Mouse (Mus musculus) embryonic facial prominence, embryonic 11.5 days (tissue): ENCODE results near the gene Tcf7l1. TPM values are rescaled to one million over a fixed set of nuclear protein-coding genes. Genes with fewer than 3 reads are reported as not detected.

Experiments
- ATAC-seq: fragments of 200-750 bp; cut with Nextera tagmentation; replicated peaks from 2 replicates; pipeline ENCODE4 v1.8.0; 2017; ENCODE audit warnings: low read depth; ENCODE audit not compliant: insufficient number of reproducible peaks, low FRiP score, low TSS enrichment
- DNase-seq: peaks from one replicate; pipeline ENCODE4 v3.0.0-alpha.2; 2015; ENCODE audit warnings: low spot score
- H3K27ac ChIP-seq: fragments of 300-500 bp; sonication (generic); replicated peaks from 2 replicates; pipeline ENCODE4 v1.5.1; 2014; ENCODE audit warnings: mild to moderate bottlenecking, low read depth, low read length, control low read depth
- H3K27me3 ChIP-seq: fragments of 300-500 bp; sonication (generic); 2 replicates; pipeline ENCODE4 v1.6.1; 2014; ENCODE audit warnings: mild to moderate bottlenecking, low read length, moderate library complexity, mixed read lengths; ENCODE audit not compliant: control insufficient read depth, insufficient read depth
- H3K36me3 ChIP-seq: fragments of 300-500 bp; sonication (generic); replicated peaks from 2 replicates; pipeline ENCODE4 v1.6.1; 2014; ENCODE audit warnings: low read depth, mild to moderate bottlenecking, low read length, moderate library complexity, mixed read lengths; ENCODE audit not compliant: control insufficient read depth, insufficient read depth
- H3K4me1 ChIP-seq: fragments of 300-500 bp; sonication (generic); 2 replicates; pipeline ENCODE4 v1.6.1; 2014; ENCODE audit warnings: low read length, mixed read lengths; ENCODE audit not compliant: control insufficient read depth, insufficient read depth
- H3K4me2 ChIP-seq: fragments of 300-500 bp; sonication (generic); 2 replicates; pipeline ENCODE4 v1.6.1; 2014; ENCODE audit warnings: low read depth, mild to moderate bottlenecking, control low read depth, low read length, moderate library complexity
- H3K4me3 ChIP-seq: fragments of 300-500 bp; sonication (generic); 2 replicates; pipeline ENCODE4 v1.5.1; 2014; ENCODE audit warnings: low read depth, low read length, control low read depth
- H3K9ac ChIP-seq: fragments of 300-500 bp; sonication (generic); replicated peaks from 2 replicates; pipeline ENCODE4 v1.6.1; 2014; ENCODE audit warnings: mild to moderate bottlenecking, control low read depth, low read length
- H3K9me3 ChIP-seq: fragments of 300-500 bp; sonication (generic); replicated peaks from 2 replicates; pipeline ENCODE4 v1.6.1; 2016; ENCODE audit warnings: mild to moderate bottlenecking, low read length, inconsistent platforms, mixed read lengths; ENCODE audit not compliant: control insufficient read depth
- WGBS: fragments of 180-500 bp; shearing (Covaris S2); extraction: QIAGEN DNeasy Blood & Tissue Kit; methylation state at CpG from one replicate; pipeline ENCODE4 v1.1.7; 2014; 5-methylcytosine and 5-hydroxymethylcytosine counted together
- polyA plus RNA-seq: library from polyadenylated mRNA; unstranded; fragments of >200 nt; fragmentation: Nextera tagmentation; extraction: Ambion mirVana; gene quantifications from 2 replicates; pipeline ENCODE4 v1.2.1, GENCODE M21; 2014

Tcf7l1 gene
- polyA plus RNA-seq, 1 experiment from 2014 or later = 23.6 TPM

- no peak overlapping the region for H3K27ac ChIP-seq
- ATAC-seq (peak; percentile 18; the same call in 1 of the 2 replicates), DNase-seq (no peak)
- H3K4me1 ChIP-seq = no peaks in the 10 kb centered on the region; the same call in 1 of the 2 replicates
- no peak overlapping the region for H3K4me2 ChIP-seq
- no peak overlapping the region for H3K4me3 ChIP-seq
- WGBS = 67% methylated on average over 20 of the region's 20 CpGs
- no peaks in the 10 kb centered on the region for H3K36me3 ChIP-seq
- no peaks in the 10 kb centered on the region for H3K27me3 ChIP-seq
- H3K9ac ChIP-seq = no peak overlapping the region
- no peaks in the 10 kb centered on the region for H3K9me3 ChIP-seq
Measured at GRCm38 (mm10) chr6:72740596-72741421, 48.2 kb downstream of the Tcf7l1 start.

- 80% methylated on average over 11 of the region's 11 CpGs for WGBS
- Histone ChIP-seq H3K36me3 (no peaks in the 10 kb centered on the region), H3K27me3 (no peaks in the 10 kb centered on the region), H3K4me1 (no peaks in the 10 kb centered on the region), H3K4me3 (no peak overlapping the region), H3K27ac (no peak overlapping the region), H3K9me3 (no peaks in the 10 kb centered on the region), H3K4me2 (no peak overlapping the region), H3K9ac (no peak overlapping the region)
- no peak for DNase-seq
- ATAC-seq = no peak
Measured at GRCm38 (mm10) chr6:72736872-72737271, 52.2 kb downstream of the Tcf7l1 start.

- DNase-seq = peak; percentile 46
Measured at GRCm38 (mm10) chr6:72735206-72735605, 53.8 kb downstream of the Tcf7l1 start.

GRCm38 (mm10) chr6:72733375-72733774 lies 55.7 kb downstream of the Tcf7l1 start:
- no peak overlapping the region for H3K9ac ChIP-seq
- no peak for ATAC-seq
- 93% methylated on average over 3 of the region's 3 CpGs for WGBS

More at GRCm38 (mm10) chr6:72735206-72735605, 53.8 kb downstream of the Tcf7l1 start:
- ATAC-seq = no peak
- H3K27me3 ChIP-seq = no peaks in the 10 kb centered on the region
- WGBS = 18% methylated on average over 12 of the region's 12 CpGs
- H3K36me3 ChIP-seq = no peaks in the 10 kb centered on the region
- H3K9ac ChIP-seq = no peak overlapping the region
- no peak overlapping the region for H3K4me2 ChIP-seq
- no peak overlapping the region for H3K4me3 ChIP-seq
- H3K4me1 ChIP-seq = no peaks in the 10 kb centered on the region
- no peak overlapping the region for H3K27ac ChIP-seq
- H3K9me3 ChIP-seq = no peaks in the 10 kb centered on the region

GRCm38 (mm10) chr6:72732109-72732508 lies 56.9 kb downstream of the Tcf7l1 start:
- no peaks in the 10 kb centered on the region for H3K36me3 ChIP-seq
- H3K27me3 ChIP-seq = no peaks in the 10 kb centered on the region
- H3K27ac ChIP-seq = no peak overlapping the region
- 75% methylated on average over 4 of the region's 4 CpGs for WGBS
- no peak overlapping the region for H3K4me3 ChIP-seq
- ATAC-seq (no peak), DNase-seq (no peak)
- no peak overlapping the region for H3K4me2 ChIP-seq
- no peak overlapping the region for H3K9ac ChIP-seq
- H3K9me3 ChIP-seq = no peaks in the 10 kb centered on the region
- H3K4me1 ChIP-seq = peaks cover 7% of the 10 kb centered on the region; the same call in 1 of the 2 replicates

More at GRCm38 (mm10) chr6:72733375-72733774, 55.7 kb downstream of the Tcf7l1 start:
- H3K4me1 ChIP-seq = peaks cover 4% of the 10 kb centered on the region; the same call in 1 of the 2 replicates
- H3K4me3 ChIP-seq = no peak overlapping the region
- H3K36me3 ChIP-seq = no peaks in the 10 kb centered on the region
- no peak overlapping the region for H3K4me2 ChIP-seq
- no peaks in the 10 kb centered on the region for H3K27me3 ChIP-seq
- DNase-seq = no peak
- H3K27ac ChIP-seq = no peak overlapping the region
- H3K9me3 ChIP-seq = no peaks in the 10 kb centered on the region

- no peak overlapping the region for H3K4me3 ChIP-seq
- H3K36me3 ChIP-seq = no peaks in the 10 kb centered on the region
- no peaks in the 10 kb centered on the region for H3K27me3 ChIP-seq
- no peak overlapping the region for H3K4me2 ChIP-seq
- WGBS = 19% methylated on average over 8 of the region's 8 CpGs
- ATAC-seq (peak; percentile 64), DNase-seq (peak; percentile 56)
- no peak overlapping the region for H3K9ac ChIP-seq
- no peaks in the 10 kb centered on the region for H3K9me3 ChIP-seq
- 0 out of 2 replicates have a peak overlapping the region, but pooled peaks have one; percentile 47 for H3K27ac ChIP-seq
- H3K4me1 ChIP-seq = peaks cover 7% of the 10 kb centered on the region; the same call in 1 of the 2 replicates
Measured at GRCm38 (mm10) chr6:72730560-72730849, 58.5 kb downstream of the Tcf7l1 start.

- no peak overlapping the region for H3K4me3 ChIP-seq
- ATAC-seq = no peak
- no peak overlapping the region for H3K9ac ChIP-seq
- H3K36me3 ChIP-seq = no peaks in the 10 kb centered on the region
- peaks cover 7% of the 10 kb centered on the region for H3K4me1 ChIP-seq
- DNase-seq = no peak
- no peaks in the 10 kb centered on the region for H3K27me3 ChIP-seq
- no peaks in the 10 kb centered on the region for H3K9me3 ChIP-seq
- H3K4me2 ChIP-seq = no peak overlapping the region
- 48% methylated on average over 14 of the region's 14 CpGs for WGBS
- H3K27ac ChIP-seq = 0 out of 2 replicates have a peak overlapping the region, but pooled peaks have one; percentile 47
Measured at GRCm38 (mm10) chr6:72729831-72730559, 59.1 kb downstream of the Tcf7l1 start.

GRCm38 (mm10) chr6:72727826-72728225 lies 61.2 kb downstream of the Tcf7l1 start:
- Histone ChIP-seq H3K9me3 (no peaks in the 10 kb centered on the region), H3K27ac (no peak overlapping the region), H3K4me2 (no peak overlapping the region), H3K9ac (no peak overlapping the region), H3K4me3 (no peak overlapping the region), H3K27me3 (no peaks in the 10 kb centered on the region), H3K36me3 (no peaks in the 10 kb centered on the region), H3K4me1 (peaks cover 13% of the 10 kb centered on the region)
- 47% methylated on average over 6 of the region's 6 CpGs for WGBS
- ATAC-seq = no peak
- no peak for DNase-seq
